Mouse (Mus musculus): Measurements from ENCODE around the gene Amy2a5. TPM values are rescaled to one million over a fixed set of nuclear protein-coding genes. Genes with fewer than 3 reads are reported as not detected.
"Not testable (repeated sequence)": the region's sequence is repeated elsewhere in the genome, so short reads cannot be mapped to it uniquely, and the experiment has no call there.

Amy2a5 gene
- 0.09 and 0.16 TPM in 2 replicates for polyA plus RNA-seq (2014; fragmentation: Nextera tagmentation; extraction: Ambion mirVana)

GRCm38 (mm10) chr3:113258737-113259136 lies at the start of gene Amy2a5:
Gene Amy2a5 (minus strand): TSS chr3:113258837.
- H3K27me3 ChIP-seq (ENCODE audit: control insufficient read depth, insufficient read depth, low read length); H3K4me3 ChIP-seq (ENCODE audit: low read depth, low read length); H3K9me3 ChIP-seq (ENCODE audit: control insufficient read depth, low read length); H3K4me1 ChIP-seq (replicated peaks; ENCODE audit: control insufficient read depth, insufficient read depth, low read length); H3K36me3 ChIP-seq (ENCODE audit: control insufficient read depth, insufficient read depth, low read length); H3K9ac ChIP-seq (ENCODE audit: low read length); DNase-seq (ENCODE audit: low spot score); H3K4me2 ChIP-seq (ENCODE audit: low read depth, low read length, severe bottlenecking); ATAC-seq (replicated peaks; ENCODE audit: low FRiP score); H3K27ac ChIP-seq (ENCODE audit: low read depth, low read length): not testable (repeated sequence)
- WGBS, result no CpG with 5 or more reads among the region's 4 CpGs

DNA sequence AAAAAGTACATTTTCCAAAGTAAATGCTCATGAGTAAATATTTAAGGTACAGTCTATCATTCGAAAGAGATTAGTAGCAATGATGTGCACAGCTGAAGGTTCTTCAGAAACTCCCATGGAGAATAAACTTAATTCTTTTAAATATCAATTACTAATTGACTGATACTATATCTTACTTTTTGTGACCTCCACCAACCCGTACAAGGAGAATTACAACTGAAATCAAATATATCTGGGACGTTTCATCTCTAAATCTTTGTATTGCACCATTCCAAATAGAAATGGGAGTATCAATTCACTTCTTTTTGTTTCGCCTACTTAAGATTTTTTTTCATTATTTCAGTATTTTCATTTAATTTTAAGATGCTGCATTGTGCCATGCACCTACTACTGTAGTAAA lies 32.7 kb upstream of the Amy2a5 start, which contains the start of gene Amy2a4:
Gene Amy2a4 (minus strand): TSS at position 101 of the 400 bp plus-strand sequence.
- WGBS, result no CpG with 5 or more reads among the region's 4 CpGs
- H3K4me2 ChIP-seq (ENCODE audit: low read depth, low read length, severe bottlenecking); H3K4me1 ChIP-seq (replicated peaks; ENCODE audit: control insufficient read depth, insufficient read depth, low read length); H3K9ac ChIP-seq (ENCODE audit: low read length); H3K27ac ChIP-seq (ENCODE audit: low read depth, low read length); ATAC-seq (replicated peaks; ENCODE audit: low FRiP score); DNase-seq (ENCODE audit: low spot score); H3K9me3 ChIP-seq (ENCODE audit: control insufficient read depth, low read length); H3K27me3 ChIP-seq (ENCODE audit: control insufficient read depth, insufficient read depth, low read length); H3K36me3 ChIP-seq (ENCODE audit: control insufficient read depth, insufficient read depth, low read length); H3K4me3 ChIP-seq (ENCODE audit: low read depth, low read length): not testable (repeated sequence)

- not testable (repeated sequence) for H3K9ac ChIP-seq (ENCODE audit: low read length); H3K9me3 ChIP-seq (ENCODE audit: control insufficient read depth, low read length); H3K27me3 ChIP-seq (ENCODE audit: control insufficient read depth, insufficient read depth, low read length); H3K4me1 ChIP-seq (replicated peaks; ENCODE audit: control insufficient read depth, insufficient read depth, low read length); H3K4me2 ChIP-seq (ENCODE audit: low read depth, low read length, severe bottlenecking); H3K27ac ChIP-seq (ENCODE audit: low read depth, low read length); DNase-seq (ENCODE audit: low spot score); H3K36me3 ChIP-seq (ENCODE audit: control insufficient read depth, insufficient read depth, low read length); H3K4me3 ChIP-seq (ENCODE audit: low read depth, low read length)
- ATAC-seq (replicated peaks; ENCODE audit: low FRiP score), result peak; percentile 60
Measured at GRCm38 (mm10) chr3:113280285-113280684, 21.6 kb upstream of the Amy2a5 start.

DNA sequence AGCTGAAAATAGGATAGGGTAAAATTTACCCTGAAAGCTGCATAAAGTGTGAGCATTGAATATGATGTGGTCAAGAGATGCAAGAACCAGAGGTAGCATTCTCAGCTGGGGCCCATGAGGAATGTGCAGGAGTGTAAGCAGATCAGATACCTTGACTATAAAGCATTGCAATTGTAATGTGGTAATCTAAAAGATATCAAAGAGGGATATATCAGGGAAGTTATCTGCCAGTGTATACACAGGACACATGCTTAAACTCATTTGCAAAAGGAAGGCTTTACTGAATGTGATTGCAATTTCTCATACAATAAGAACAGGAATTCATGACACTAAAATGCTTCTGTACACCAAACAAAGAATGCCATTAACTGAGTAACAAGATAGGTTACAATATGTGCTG lies 20.9 kb upstream of the Amy2a5 start:
- 0 out of 2 replicates have a peak, but pooled peaks have one; percentile 27 for ATAC-seq (replicated peaks; ENCODE audit: low FRiP score)
- H3K4me1 ChIP-seq (replicated peaks; ENCODE audit: control insufficient read depth, insufficient read depth, low read length); H3K36me3 ChIP-seq (ENCODE audit: control insufficient read depth, insufficient read depth, low read length); H3K27ac ChIP-seq (ENCODE audit: low read depth, low read length); H3K9ac ChIP-seq (ENCODE audit: low read length); H3K27me3 ChIP-seq (ENCODE audit: control insufficient read depth, insufficient read depth, low read length); H3K9me3 ChIP-seq (ENCODE audit: control insufficient read depth, low read length); DNase-seq (ENCODE audit: low spot score); H3K4me2 ChIP-seq (ENCODE audit: low read depth, low read length, severe bottlenecking); H3K4me3 ChIP-seq (ENCODE audit: low read depth, low read length): not testable (repeated sequence)

GRCm38 (mm10) chr3:113227115-113227514 lies 31.5 kb downstream of the Amy2a5 start:
- Histone ChIP-seq H3K4me2 (ENCODE audit: low read depth, low read length, severe bottlenecking) (no peak overlapping the region), H3K4me3 (ENCODE audit: low read depth, low read length) (no peak overlapping the region), H3K36me3 (ENCODE audit: control insufficient read depth, insufficient read depth, low read length) (no peaks in the 10 kb centered on the region), H3K4me1 (replicated peaks; ENCODE audit: control insufficient read depth, insufficient read depth, low read length) (no peaks in the 10 kb centered on the region), H3K9ac (ENCODE audit: low read length) (no peak overlapping the region), H3K9me3 (ENCODE audit: control insufficient read depth, low read length) (no peaks in the 10 kb centered on the region), H3K27ac (ENCODE audit: low read depth, low read length) (no peak overlapping the region), H3K27me3 (ENCODE audit: control insufficient read depth, insufficient read depth, low read length) (no peaks in the 10 kb centered on the region)
- ATAC-seq (replicated peaks; ENCODE audit: low FRiP score), result 0 out of 2 replicates have a peak, but pooled peaks have one; percentile 44
- 100% methylated on average over 1 of the region's 1 CpGs for WGBS
- DNase-seq (ENCODE audit: low spot score), result no peak

Other genes with a start within 250 kb of the Amy2a5 start
- gene Amy2a4, start 32.6 kb upstream of the Amy2a5 start, polyA plus RNA-seq (2014; fragmentation: Nextera tagmentation; extraction: Ambion mirVana), result not detected in 2 replicates
- gene Amy2a3, start 65.2 kb upstream of the Amy2a5 start, polyA plus RNA-seq (2014; fragmentation: Nextera tagmentation; extraction: Ambion mirVana), result not detected in 2 replicates
- gene Amy2a2, start 97.8 kb upstream of the Amy2a5 start, polyA plus RNA-seq (2014; fragmentation: Nextera tagmentation; extraction: Ambion mirVana), result not detected in 2 replicates